Mouse (Mus musculus) monocyte, adult 2 months (primary cell): ENCODE data around the gene Acad8.
A peak's percentile ranks its signal among the peaks of the same experiment; 100 is the strongest.

Source experiments
- DNase-seq, 2 experiments: peaks; one replicate each; pipeline ENCODE4 v3.0.0; 2022; ENCODE audit warnings: low spot score in 2 of 2, low read depth in 1 of 2

Acad8 gene

DNA sequence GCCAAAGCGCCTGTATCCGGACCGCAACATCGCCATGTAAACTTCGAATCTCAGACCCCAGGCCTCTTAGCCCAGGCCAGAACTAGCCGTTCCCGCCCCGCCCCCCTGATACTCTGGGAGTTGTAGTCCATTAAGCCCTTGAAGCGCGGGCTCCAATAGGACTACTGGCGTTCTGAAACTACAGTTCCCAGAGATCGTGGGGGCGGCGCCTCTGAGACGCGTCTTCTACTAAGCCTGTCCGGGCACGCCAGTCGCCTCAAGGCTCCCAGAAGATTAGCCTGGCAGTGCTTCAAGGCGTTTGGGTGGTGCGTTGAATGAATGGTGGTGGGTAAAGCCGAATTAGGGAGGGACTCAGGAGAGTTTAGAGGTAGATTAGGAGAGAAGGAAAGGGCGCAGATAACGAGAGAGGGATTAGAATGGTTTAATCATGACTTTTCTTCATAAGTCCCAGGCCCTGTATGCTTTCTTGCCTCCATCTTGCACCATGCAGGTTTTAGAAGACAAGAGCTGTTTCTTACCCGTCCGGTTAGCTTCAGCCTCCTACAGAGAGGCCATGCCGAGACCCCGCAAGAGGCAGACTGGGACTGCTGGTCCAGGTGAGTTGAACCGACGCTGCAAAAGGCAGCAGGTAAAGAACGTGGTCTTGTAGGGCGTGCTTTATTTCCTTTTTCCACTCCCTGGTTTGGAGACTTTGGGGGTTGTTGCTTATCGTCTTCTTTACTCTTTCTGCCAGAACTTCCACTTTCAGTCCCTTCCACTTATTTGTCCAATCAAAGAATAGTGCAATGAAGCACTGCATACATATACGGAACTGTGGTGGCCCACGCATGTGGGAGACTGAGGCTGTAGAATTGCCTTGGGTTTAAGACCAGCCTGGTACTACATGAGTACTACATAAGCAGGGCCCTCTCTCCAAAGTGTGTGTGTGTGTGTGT is at the start of gene Acad8, which contains the start of gene Thyn1:
Acad8 (minus strand) TSS at position 106 of the 935 bp plus-strand sequence.
Thyn1 (plus strand) TSS at position 250 of the 935 bp plus-strand sequence.
- peak; percentile 74 to 85 for DNase-seq

- DNase-seq = no peak
These were observed 44.5 kb upstream of the Acad8 start for GRCm38 (mm10) chr9:27043892-27044291.

DNA sequence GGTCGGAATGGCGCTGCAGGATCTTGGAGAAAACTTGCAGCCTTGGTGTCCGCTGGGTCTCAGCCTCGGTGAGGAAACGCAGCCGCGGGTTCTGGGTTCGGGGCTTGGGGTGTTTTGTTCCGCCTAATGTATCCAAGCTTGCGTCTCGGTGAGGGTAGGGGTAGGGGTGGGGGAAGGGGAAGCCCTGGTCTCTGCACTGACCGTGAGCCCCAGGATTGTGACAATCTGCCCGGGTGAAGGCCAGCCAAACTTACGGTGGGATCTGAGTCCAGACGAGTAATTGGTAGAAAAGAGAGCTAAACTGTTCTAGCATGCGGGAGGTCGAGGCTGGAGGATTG is 31.4 kb upstream of the Acad8 start:
- DNase-seq = no peak

- peak; percentile 83 to 92 for DNase-seq
These were observed 30.7 kb upstream of the Acad8 start, which contains the start of the genes Vps26b and Ncapd3 for GRCm38 (mm10) chr9:27029828-27030762. Gene Vps26b, minus strand, starts transcription at chr9:27030065. Gene Ncapd3, plus strand, starts transcription at chr9:27030175.

GRCm38 (mm10) chr9:27029022-27029827 is 29.9 kb upstream of the Acad8 start:
- DNase-seq = no peak

- DNase-seq = no peak
These were observed 27.3 kb upstream of the Acad8 start for GRCm38 (mm10) chr9:27026708-27027107.

DNA sequence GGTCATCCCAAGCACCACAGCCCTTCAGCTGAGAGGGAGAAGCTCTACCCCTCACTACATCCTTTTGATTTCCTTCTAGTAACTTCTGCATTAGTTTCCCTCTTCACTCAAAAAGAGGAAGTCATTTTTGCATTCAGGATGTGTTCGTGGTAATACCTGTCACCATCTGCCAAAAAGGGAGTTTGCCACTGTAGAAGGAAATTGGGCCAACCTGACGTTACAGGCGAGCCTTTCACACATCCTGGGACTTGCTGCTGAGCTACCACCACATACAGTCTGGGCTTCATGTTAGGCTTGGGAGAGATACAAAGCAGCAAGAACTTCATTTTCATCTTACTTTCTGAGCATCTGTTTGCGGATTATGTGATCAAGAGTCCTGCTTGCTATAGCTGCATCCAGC is 24.3 kb upstream of the Acad8 start:
- no peak for DNase-seq

GRCm38 (mm10) chr9:27018961-27019360 is 19.6 kb upstream of the Acad8 start:
- no peak for DNase-seq

DNA sequence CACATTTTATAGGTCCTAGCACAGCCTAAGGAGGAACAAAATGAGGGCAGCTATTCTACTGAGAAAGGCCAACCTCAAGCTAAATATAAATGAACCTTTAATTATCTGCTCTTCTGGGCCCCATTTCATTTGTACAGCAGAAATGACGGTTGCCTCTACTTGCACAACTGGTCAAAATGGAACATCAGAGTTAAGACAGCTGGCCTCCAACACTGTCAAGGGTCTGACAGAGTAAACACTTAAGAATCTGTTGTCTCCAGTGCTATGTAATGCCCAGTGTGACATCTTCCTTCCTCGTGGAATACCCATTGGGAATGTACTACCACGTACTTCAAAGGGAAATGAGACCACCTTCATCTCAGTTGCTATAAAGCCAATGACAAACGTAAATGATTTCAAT is 12.2 kb upstream of the Acad8 start:
- no peak for DNase-seq

- no peak for DNase-seq
These were observed 9.9 kb upstream of the Acad8 start for GRCm38 (mm10) chr9:27009231-27009630.

- no peak for DNase-seq
These were observed 7.5 kb upstream of the Acad8 start for GRCm38 (mm10) chr9:27006866-27007265.

- DNase-seq = no peak
These were observed 6.6 kb upstream of the Acad8 start for GRCm38 (mm10) chr9:27005933-27006332.

DNA sequence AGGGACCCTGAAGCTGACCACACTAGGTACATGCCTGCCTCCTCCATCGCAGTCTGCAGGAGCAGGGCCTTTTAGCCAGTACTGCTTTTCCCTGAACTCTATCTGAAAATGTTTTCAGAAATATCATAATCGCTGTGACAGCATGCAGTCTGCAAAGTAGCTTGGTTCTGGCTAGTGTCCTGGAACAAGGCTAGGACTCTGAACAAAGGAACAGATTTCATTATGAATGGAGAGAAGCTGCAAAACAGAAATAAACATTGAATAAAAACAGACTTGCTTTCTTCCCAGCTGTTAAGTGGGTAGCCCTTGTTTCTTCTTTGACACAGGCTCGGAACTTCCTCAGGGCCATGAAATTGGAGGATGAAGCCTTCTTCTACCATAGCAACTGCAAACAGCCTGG is 5.9 kb upstream of the Acad8 start:
- DNase-seq = no peak

- no peak for DNase-seq
These were observed 501 bp downstream of the Acad8 start for GRCm38 (mm10) chr9:26998669-26999460.

DNA sequence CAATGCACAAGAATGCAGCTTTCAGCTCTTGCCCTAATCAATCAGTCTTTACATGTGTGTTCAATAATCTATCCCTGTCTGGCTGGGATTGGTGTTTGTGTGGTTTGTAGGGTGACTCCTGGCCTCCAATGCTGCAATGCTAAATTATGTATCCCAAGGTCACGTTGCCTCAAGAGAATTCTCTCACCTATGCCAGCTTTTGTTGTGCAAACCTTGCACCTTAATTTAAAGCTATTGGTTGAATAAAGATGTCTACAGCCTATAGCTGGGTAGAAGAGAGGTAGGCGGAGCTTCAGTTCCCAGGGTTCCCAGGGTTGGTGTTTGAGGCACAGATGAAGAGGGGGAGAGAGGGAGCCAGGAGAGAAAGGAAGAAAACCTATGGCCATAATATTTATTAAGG is 1.9 kb downstream of the Acad8 start:
- DNase-seq = no peak

DNA sequence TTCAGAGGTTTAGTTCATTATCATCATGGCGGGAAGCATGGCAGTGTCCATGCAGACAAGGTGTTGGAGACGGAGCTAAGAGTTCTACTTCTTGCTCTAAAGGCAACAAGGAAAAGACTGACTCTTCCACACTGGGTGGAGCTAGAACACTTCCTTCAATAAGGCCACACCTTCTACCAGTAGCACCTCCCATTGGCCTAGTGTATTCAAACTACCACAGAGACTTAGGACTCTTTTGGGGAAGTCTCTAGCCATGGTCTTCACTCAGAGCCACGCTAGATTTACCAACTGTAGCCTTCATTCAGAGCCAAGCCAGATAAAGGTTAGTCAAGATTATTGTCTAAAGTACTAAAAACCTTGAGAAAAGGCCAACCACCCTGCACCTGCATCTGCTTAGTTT is 2.3 kb downstream of the Acad8 start:
- no peak for DNase-seq

GRCm38 (mm10) chr9:26993900-26994299 is 5.5 kb downstream of the Acad8 start:
- no peak for DNase-seq

- DNase-seq = no peak
These were observed 6.2 kb downstream of the Acad8 start for GRCm38 (mm10) chr9:26993118-26993517.

- no peak for DNase-seq
These were observed 9.2 kb downstream of the Acad8 start for GRCm38 (mm10) chr9:26990181-26990580.

DNA sequence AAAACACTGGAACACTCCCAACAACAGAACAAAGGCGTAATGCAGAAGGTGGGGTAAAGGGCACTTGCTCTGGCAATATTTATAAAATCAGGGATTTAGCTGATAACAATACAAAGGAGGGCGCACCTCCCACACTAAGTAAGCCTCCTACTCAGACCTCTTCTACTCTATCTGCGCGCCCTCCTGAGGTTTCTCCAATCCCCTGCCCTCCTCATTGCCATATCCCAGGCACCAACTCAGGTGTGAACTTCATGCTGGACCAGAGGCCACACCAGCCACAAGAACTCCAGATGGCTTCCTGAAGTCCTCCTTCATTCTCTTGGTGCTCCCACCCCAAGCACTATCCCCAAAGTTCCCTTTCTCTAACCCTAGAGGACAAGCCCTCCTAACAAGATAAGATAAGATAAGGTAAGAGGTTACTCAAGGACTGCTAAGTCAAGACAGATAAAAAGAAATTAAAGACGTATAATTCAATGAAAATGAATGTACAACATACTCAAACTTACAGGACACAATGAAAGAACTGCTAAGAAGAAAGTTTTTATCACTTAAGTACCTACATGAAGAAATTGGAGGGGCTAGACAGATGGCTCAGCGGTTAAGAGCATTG is 13.6 kb downstream of the Acad8 start:
- DNase-seq = no peak
